Mouse (Mus musculus) heart, embryonic 13.5 days (tissue): ENCODE measurements around the gene Wdr95. TPM values are rescaled to one million over a fixed set of nuclear protein-coding genes. Genes with fewer than 3 reads are reported as not detected.

Experiments used
- ATAC-seq: fragments of 200-750 bp; cut with Nextera tagmentation; 2 replicates; pipeline ENCODE4 v1.8.0; 2017; ENCODE audit warnings: moderate TSS enrichment; ENCODE audit not compliant: insufficient number of reproducible peaks, low FRiP score, low TSS enrichment; ENCODE audit errors: extremely low read depth
- H3K27ac ChIP-seq: fragments of 300-500 bp; sonication (generic); replicated peaks from 2 replicates; pipeline ENCODE4 v1.5.1; 2015; ENCODE audit warnings: moderate library complexity, mild to moderate bottlenecking, inconsistent platforms
- H3K27me3 ChIP-seq: fragments of 300-500 bp; sonication (generic); replicated peaks from 2 replicates; pipeline ENCODE4 v1.6.1; 2015; ENCODE audit warnings: mild to moderate bottlenecking, inconsistent platforms
- H3K36me3 ChIP-seq: fragments of 300-500 bp; sonication (generic); 2 replicates; pipeline ENCODE4 v1.6.1; 2015; ENCODE audit warnings: mild to moderate bottlenecking, inconsistent platforms
- H3K4me1 ChIP-seq: fragments of 300-500 bp; sonication (generic); 2 replicates; pipeline ENCODE4 v1.6.1; 2015; ENCODE audit warnings: inconsistent platforms
- H3K4me2 ChIP-seq: fragments of 300-500 bp; sonication (generic); 2 replicates; pipeline ENCODE4 v1.6.1; 2015; ENCODE audit warnings: inconsistent platforms, mild to moderate bottlenecking, moderate library complexity
- H3K4me3 ChIP-seq: fragments of 300-500 bp; sonication (generic); 2 replicates; pipeline ENCODE4 v1.5.1; 2015; ENCODE audit warnings: moderate library complexity, mild to moderate bottlenecking, inconsistent platforms
- H3K9ac ChIP-seq: fragments of 300-500 bp; sonication (generic); 2 replicates; pipeline ENCODE4 v1.6.1; 2015; ENCODE audit warnings: inconsistent platforms, mild to moderate bottlenecking, moderate library complexity
- H3K9me3 ChIP-seq: fragments of 300-500 bp; sonication (generic); 2 replicates; pipeline ENCODE4 v1.6.1; 2016; ENCODE audit warnings: inconsistent platforms
- WGBS: fragments of 180-500 bp; shearing (Covaris S2); methylation state at CpG from one replicate; pipeline ENCODE4 v1.1.7; 2015; ENCODE audit warnings: mixed read lengths; 5-methylcytosine and 5-hydroxymethylcytosine counted together
- polyA plus RNA-seq: library from polyadenylated mRNA; unstranded; fragments of >200 nt; fragmentation: Nextera tagmentation; extraction: Ambion mirVana; gene quantifications from 2 replicates; pipeline ENCODE4 v1.2.1, GENCODE M21; 2015

Wdr95 gene
- polyA plus RNA-seq, 1 experiment from 2014 or later, result not detected

DNA sequence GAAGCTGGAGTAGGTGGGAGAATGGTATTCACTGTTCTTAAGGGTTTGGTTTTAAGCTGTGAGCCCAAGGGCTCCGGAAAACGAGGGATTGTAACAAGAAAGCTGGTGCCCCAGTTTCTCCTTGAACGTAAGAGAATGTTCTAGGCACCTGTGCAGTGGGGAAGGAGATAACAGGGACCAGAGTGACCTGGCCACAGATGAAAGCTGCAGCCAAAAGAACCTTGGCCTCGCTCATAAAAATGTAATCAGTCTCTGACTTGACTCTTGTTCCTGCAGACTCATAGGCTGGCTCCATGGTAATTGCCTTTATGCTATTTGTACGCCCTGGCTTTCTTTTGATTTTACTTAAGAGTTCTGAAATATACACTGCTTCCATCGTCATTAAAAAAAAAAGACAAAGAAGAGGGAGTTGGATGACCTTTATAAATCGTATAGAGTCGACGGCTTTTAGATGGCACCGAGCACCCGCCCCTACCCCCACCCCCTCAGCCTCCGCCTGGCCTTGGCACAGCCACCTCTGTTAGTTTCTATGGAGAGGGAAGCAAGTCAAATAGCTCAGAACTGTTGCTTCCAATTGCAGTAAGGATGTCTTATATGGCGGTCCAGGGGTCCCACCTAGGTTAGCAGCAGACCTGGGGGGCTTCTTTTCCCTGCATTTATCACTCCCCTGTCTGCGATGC is 121.2 kb downstream of the Wdr95 start:
- Histone ChIP-seq H3K4me2 (no peak overlapping the region), H3K4me3 (no peak overlapping the region), H3K4me1 (peaks cover 25% of the 10 kb centered on the region), H3K9ac (no peak overlapping the region), H3K9me3 (no peaks in the 10 kb centered on the region), H3K27ac (no peak overlapping the region), H3K36me3 (no peaks in the 10 kb centered on the region), H3K27me3 (no peaks in the 10 kb centered on the region)
- ATAC-seq, result no peak
- 72% methylated on average over 14 of the region's 14 CpGs for WGBS

DNA sequence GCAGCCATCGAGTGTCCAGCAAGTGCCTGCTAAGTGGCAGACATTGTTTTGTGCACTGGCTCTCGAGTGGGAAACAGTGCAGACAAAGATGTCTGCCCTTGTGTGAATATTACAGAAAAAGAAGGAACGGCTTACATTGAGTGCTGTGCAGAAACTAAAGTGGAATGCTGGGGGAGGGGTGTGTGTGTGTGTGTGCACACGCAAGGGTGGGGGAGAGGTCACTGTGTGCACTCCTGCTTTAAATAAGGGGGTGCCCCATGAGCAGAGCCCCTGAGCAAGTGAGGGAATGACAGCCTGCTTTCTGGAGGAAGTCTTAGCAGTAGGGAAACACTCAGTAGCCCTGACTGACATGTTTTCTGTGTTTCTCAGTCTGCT is 121.7 kb downstream of the Wdr95 start:
- no peaks in the 10 kb centered on the region for H3K27me3 ChIP-seq
- H3K36me3 ChIP-seq, result no peaks in the 10 kb centered on the region
- no peak overlapping the region for H3K4me2 ChIP-seq
- WGBS, result 48% methylated on average over 4 of the region's 4 CpGs
- H3K27ac ChIP-seq, result no peak overlapping the region
- no peaks in the 10 kb centered on the region for H3K9me3 ChIP-seq
- ATAC-seq, result no peak
- no peak overlapping the region for H3K4me3 ChIP-seq
- no peak overlapping the region for H3K9ac ChIP-seq
- H3K4me1 ChIP-seq, result peaks cover 25% of the 10 kb centered on the region

DNA sequence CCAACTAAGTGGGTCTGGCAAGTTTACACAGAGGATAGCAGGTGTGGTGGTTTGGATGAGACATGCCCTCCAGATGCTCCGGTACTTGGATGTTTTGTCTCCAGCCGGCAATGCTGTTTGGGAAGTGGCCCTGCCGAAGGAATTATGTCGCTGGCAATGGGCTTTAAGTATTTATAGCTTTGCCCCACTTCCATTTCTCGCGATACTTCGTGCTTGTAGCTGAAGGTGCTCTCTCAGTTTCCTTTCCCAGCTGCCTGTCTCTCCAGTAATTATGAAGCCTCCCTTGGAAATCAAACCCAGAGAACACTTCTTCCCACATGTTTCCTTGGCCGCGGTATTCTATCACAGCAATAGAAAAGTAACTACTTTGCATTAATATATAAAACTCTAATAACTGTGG is 127.2 kb downstream of the Wdr95 start:
- no peak for ATAC-seq

DNA sequence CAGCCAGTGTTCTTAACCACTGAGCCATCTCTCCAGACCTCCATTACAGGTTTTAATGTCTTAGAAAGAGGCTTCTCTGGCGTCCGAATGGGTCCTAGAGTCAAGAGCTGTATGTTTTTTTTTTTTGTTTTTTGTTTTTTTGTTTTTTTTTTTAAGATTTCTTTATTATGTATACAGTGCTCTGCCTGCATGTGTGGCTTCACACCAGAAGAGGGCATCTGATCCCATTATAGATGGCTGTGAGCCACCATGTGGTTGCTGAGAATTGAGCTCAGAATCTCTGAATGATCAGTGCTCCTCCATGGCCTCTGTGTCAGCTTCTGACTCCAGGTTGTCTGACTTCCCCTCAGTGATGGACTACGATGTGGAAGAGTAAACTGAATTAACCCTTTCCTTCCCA is 129.5 kb downstream of the Wdr95 start:
- no peak for ATAC-seq
- H3K9me3 ChIP-seq, result 0 out of 2 replicates have a peak, but pooled peaks cover 5% of the 10 kb centered on the region

More for the DNA sequence above, 127.2 kb downstream of the Wdr95 start:
- Histone ChIP-seq H3K36me3 (no peaks in the 10 kb centered on the region), H3K9me3 (no peaks in the 10 kb centered on the region), H3K4me2 (no peak overlapping the region), H3K4me3 (no peak overlapping the region), H3K9ac (no peak overlapping the region), H3K27me3 (no peaks in the 10 kb centered on the region), H3K4me1 (no peaks in the 10 kb centered on the region), H3K27ac (no peak overlapping the region)
- WGBS, result 82% methylated on average over 9 of the region's 9 CpGs

DNA sequence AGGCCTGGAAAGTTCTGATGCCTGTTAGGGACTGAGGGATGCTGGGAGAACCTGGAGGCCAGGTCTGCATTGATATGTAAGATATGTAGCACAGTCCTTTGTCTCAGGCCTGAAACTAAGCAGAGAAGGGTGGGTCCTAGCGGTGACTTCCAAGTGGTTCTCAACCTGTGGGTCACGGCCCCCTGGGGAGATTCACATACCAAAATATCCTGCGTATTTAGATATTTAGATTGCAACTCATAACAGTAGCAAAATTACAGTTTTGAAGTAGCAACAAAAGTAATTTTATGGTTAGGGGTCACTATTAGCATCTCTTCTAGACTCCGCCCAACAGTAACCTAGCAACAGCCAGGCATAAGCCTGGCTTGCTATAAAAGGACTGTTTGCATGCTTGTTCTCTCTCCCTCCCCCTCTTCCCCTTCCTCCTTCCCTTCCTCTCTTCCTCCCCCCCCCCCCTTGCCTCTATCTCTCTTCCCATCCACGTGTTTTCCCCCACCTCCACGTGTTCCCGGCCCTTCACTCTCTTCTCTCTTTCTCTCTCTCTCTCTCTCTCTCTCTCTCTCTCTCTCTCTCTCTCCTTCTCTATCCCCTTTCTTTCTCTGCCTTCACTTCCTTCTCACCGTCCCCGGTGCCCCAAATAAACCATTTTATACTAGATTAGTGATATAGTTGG is 130.4 kb downstream of the Wdr95 start:
- H3K27ac ChIP-seq, result no peak overlapping the region
- WGBS, result 51% methylated on average over 9 of the region's 9 CpGs
- H3K36me3 ChIP-seq, result no peaks in the 10 kb centered on the region
- no peaks in the 10 kb centered on the region for H3K27me3 ChIP-seq
- no peak overlapping the region for H3K9ac ChIP-seq
- H3K4me3 ChIP-seq, result no peak overlapping the region
- 0 out of 2 replicates have a peak, but pooled peaks cover 5% of the 10 kb centered on the region for H3K9me3 ChIP-seq
- no peak overlapping the region for H3K4me2 ChIP-seq
- no peak for ATAC-seq
- H3K4me1 ChIP-seq, result no peaks in the 10 kb centered on the region

More for the DNA sequence above, 129.5 kb downstream of the Wdr95 start:
- 50% methylated on average over 3 of the region's 3 CpGs for WGBS
- Histone ChIP-seq H3K4me2 (no peak overlapping the region), H3K9ac (no peak overlapping the region), H3K4me1 (no peaks in the 10 kb centered on the region), H3K36me3 (no peaks in the 10 kb centered on the region), H3K27ac (no peak overlapping the region), H3K4me3 (no peak overlapping the region), H3K27me3 (no peaks in the 10 kb centered on the region)

DNA sequence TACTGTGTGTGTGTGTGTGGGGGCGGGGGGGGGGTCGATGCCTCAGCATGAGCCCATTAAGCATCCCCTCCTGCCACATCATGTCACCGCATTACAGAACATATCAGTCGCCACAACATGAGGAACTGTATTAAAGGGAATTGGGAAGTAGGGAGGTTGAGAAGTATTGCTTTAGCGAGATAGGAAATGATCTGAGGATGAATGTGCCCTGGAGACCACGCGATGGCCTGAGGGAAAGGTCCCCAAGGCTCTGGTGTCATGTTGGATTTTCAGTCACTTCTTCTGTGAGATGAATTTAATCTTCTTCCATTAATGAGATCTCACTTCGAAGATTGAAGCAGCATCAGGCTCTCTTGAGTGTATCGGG is 130.9 kb downstream of the Wdr95 start:
- 43% methylated on average over 9 of the region's 9 CpGs for WGBS
- ATAC-seq, result no peak

DNA sequence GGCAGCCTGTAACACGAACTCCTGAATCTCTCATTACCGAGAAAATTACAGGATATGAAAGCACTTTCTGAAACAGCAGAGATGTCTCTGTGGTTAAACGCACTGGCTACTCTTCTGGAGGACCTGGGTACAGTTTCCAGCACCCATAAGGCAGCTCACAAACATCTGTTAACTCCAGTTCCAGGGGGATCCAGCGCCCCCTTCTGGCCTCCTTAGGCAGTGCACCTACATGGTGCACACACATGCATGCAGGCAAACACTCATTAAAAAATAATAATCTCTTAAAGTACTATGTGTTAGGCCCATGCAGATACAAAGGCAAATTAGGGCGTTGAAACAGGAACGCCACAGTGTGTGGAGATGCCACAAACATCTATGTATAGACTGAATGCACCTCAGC is 132.9 kb downstream of the Wdr95 start:
- no peaks in the 10 kb centered on the region for H3K36me3 ChIP-seq
- no peak overlapping the region for H3K27ac ChIP-seq
- 0 out of 2 replicates have a peak, but pooled peaks cover 5% of the 10 kb centered on the region for H3K9me3 ChIP-seq
- H3K27me3 ChIP-seq, result no peaks in the 10 kb centered on the region
- WGBS, result 83% methylated on average over 6 of the region's 6 CpGs
- no peak overlapping the region for H3K9ac ChIP-seq
- no peak for ATAC-seq
- H3K4me1 ChIP-seq, result no peaks in the 10 kb centered on the region
- H3K4me2 ChIP-seq, result no peak overlapping the region
- H3K4me3 ChIP-seq, result no peak overlapping the region

More for the DNA sequence above, 130.9 kb downstream of the Wdr95 start:
- no peak overlapping the region for H3K4me3 ChIP-seq
- no peak overlapping the region for H3K27ac ChIP-seq
- H3K27me3 ChIP-seq, result no peaks in the 10 kb centered on the region
- no peak overlapping the region for H3K4me2 ChIP-seq
- no peaks in the 10 kb centered on the region for H3K36me3 ChIP-seq
- H3K4me1 ChIP-seq, result no peaks in the 10 kb centered on the region
- H3K9ac ChIP-seq, result no peak overlapping the region
- H3K9me3 ChIP-seq, result 0 out of 2 replicates have a peak, but pooled peaks cover 5% of the 10 kb centered on the region

Other genes with a start within 250 kb of the Wdr95 start
- gene Medag, start 116.9 kb upstream of the Wdr95 start, polyA plus RNA-seq, result 1.6 and 1.8 TPM in 2 replicates
- gene Tex26, start 89.0 kb upstream of the Wdr95 start, polyA plus RNA-seq, result 0.51 and 0.65 TPM in 2 replicates
- gene Hsph1, start 107.7 kb downstream of the Wdr95 start, polyA plus RNA-seq, result 30.1 and 30.7 TPM in 2 replicates
- 9.4 and 9.5 TPM in 2 replicates for gene B3glct, start 149.6 kb downstream of the Wdr95 start, polyA plus RNA-seq